Mouse (Mus musculus) bone marrow macrophage, adult 2 months (primary cell): ENCODE results near the gene Terb2.

Experiments
- CTCF ChIP-seq: IDR thresholded peaks from 2 replicates; pipeline ENCODE4 v1.5.1; 2012; ENCODE audit warnings: low read depth, mild to moderate bottlenecking, low read length, moderate library complexity
- POLR2A ChIP-seq: IDR thresholded peaks from 2 replicates; pipeline ENCODE4 v1.6.1; 2012; ENCODE audit warnings: mild to moderate bottlenecking, low read depth, low read length, borderline replicate concordance

DNA sequence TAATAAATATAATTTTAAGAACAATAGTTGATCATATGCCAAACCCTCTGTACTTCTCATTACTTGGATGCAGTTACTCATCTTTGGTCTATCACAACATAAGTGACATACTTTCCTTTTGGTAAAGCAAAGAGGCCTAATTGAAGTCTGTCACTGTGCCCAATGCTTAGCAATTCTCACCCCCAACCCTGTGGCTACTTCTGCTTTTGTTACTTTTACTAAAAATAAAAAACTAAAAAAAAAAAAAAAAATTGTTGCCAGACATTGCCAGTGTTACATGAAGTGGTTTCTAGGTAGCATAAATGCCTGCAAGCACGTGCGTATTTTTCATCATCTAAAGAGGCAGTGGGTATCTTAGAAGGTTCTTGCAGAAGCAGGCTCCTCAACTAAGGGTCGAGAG is 33.2 kb upstream of the Terb2 start:
- TF ChIP-seq CTCF (no peak), POLR2A (no peak)
